Mouse (Mus musculus): ENCODE results near the gene Ankrd11. TPM values are rescaled to one million over a fixed set of nuclear protein-coding genes. Genes with fewer than 3 reads are reported as not detected.

Ankrd11 gene
- polyA plus RNA-seq, 1 experiment from 2014 or later: 39.6 TPM

DNA sequence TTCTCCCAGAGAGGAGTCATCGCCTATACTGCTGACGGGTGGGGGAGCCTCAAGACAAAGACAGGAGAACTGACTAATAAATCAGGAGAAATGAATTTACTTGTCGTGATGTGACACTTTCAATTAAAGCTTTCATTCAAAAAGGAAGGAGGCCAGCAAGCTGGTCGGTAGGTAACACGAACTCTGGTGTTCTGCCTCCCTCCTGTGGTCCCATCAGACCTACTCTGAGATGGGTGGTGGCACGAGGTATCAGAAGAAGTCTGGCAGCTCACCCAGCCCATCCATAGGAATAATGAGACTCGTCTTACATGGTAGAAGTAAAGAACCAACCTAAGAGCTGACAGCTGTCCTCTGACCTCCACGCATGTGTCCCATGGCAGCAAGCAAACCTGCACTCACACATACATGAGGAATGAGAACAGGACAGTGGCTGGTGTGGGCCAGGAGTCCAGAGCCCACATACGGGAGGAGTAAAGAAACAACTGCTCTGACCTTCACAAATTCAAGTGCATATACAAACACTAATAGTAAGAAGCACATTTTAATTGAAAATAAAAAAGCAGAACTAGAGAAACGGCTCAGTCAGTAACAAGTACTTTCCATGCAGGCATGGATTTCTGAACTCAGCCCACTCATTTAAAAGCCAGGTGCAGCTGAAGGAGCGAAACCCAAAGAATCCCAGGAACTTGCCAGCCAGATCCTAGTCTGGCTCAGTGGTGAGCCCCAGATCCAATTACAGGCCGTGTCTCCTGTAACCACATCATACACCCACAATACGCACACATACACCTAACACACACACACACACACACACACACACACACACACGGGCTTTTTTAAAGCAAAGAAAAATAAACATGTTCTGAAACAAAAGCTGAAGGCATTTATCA is 37.8 kb downstream of the Ankrd11 start:
- ATAC-seq (replicated peaks; ENCODE audit: insufficient number of reproducible peaks, insufficient read depth, low FRiP score, low read depth): no peak
- Histone ChIP-seq H3K27ac (peak overlapping the region; percentile 18), H3K36me3 (no peaks in the 10 kb centered on the region), H3K9ac (no peak overlapping the region), H3K4me1 (replicated peaks) (peaks cover 52% of the 10 kb centered on the region), H3K4me3 (no peak overlapping the region), H3K9me3 (replicated peaks) (no peaks in the 10 kb centered on the region), H3K27me3 (no peaks in the 10 kb centered on the region), H3K4me2 (no peak overlapping the region)
- 57% methylated on average over 14 of the region's 14 CpGs for WGBS

DNA sequence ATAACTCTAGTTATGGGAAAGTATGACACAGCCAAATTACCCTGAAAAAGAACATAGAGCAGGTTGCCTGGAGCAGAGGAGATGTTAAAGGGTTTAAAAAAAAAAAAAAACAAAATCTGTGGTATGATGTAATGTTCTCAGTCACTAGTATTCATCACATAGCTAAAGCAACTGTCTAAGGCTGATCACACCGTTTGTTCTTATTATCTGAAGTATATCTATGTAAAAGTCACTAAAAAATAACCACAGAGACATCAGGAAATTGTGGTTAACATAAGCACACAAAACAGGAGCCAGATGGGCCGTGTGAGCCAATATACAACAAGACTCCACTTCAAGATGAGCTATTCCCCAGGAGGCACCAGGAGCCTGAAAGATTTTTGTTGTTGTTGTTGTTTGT is 41.8 kb downstream of the Ankrd11 start:
- no peak overlapping the region for H3K4me3 ChIP-seq
- 62% methylated on average over 2 of the region's 2 CpGs for WGBS
- no peak for ATAC-seq (replicated peaks; ENCODE audit: insufficient number of reproducible peaks, insufficient read depth, low FRiP score, low read depth)
- H3K9me3 ChIP-seq (replicated peaks): no peaks in the 10 kb centered on the region
- no peaks in the 10 kb centered on the region for H3K27me3 ChIP-seq
- peaks cover 44% of the 10 kb centered on the region for H3K4me1 ChIP-seq (replicated peaks)
- H3K9ac ChIP-seq: no peak overlapping the region
- H3K36me3 ChIP-seq: no peaks in the 10 kb centered on the region
- no peak overlapping the region for H3K27ac ChIP-seq
- H3K4me2 ChIP-seq: no peak overlapping the region

DNA sequence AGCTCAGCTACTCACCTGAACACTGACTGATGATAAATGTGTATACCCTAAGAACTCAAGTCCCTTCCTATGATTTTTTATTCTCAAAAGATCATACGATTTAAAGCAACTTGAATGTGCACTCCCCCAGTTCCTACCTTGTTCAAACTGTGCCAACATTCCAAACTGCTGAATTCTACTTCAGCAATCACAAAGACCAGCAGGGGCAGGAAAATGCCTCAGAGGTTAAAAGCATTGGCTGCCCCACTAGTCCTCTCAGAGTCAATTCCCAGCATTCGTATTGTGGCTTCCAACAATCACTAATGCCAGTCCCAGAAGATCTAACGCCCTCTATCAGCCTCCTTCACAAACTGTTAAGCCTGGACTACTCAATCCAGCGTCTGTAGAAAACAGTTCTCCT is 44.1 kb downstream of the Ankrd11 start:
- H3K4me1 ChIP-seq (replicated peaks): peaks cover 41% of the 10 kb centered on the region
- H3K27ac ChIP-seq: peak overlapping the region; percentile 35; the same call in 1 of the 2 replicates
- H3K36me3 ChIP-seq: no peaks in the 10 kb centered on the region
- no peak overlapping the region for H3K9ac ChIP-seq
- 45% methylated on average over 4 of the region's 4 CpGs for WGBS
- no peaks in the 10 kb centered on the region for H3K9me3 ChIP-seq (replicated peaks)
- no peak for ATAC-seq (replicated peaks; ENCODE audit: insufficient number of reproducible peaks, insufficient read depth, low FRiP score, low read depth)
- H3K4me2 ChIP-seq: no peak overlapping the region
- H3K27me3 ChIP-seq: no peaks in the 10 kb centered on the region
- no peak overlapping the region for H3K4me3 ChIP-seq

DNA sequence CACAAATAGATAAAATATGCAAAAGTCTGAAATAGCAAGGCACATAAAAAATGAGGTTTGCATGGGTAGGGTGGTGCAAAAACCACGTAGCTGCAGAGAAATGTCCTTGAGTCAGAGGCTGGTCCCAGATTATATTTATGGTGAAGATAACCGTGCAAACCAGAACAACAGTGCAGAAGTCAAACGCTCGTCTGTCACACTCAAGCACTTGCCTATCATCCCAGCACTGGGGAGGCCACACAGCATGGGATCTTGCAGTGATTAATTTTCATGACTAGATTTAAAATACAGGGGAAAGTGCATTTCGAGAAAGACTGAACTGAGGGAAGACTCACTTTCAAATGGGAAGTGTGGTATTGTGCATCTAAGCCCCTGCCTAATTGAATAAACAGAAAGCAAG is 48.3 kb downstream of the Ankrd11 start:
- 41% methylated on average over 5 of the region's 5 CpGs for WGBS
- no peaks in the 10 kb centered on the region for H3K36me3 ChIP-seq

DNA sequence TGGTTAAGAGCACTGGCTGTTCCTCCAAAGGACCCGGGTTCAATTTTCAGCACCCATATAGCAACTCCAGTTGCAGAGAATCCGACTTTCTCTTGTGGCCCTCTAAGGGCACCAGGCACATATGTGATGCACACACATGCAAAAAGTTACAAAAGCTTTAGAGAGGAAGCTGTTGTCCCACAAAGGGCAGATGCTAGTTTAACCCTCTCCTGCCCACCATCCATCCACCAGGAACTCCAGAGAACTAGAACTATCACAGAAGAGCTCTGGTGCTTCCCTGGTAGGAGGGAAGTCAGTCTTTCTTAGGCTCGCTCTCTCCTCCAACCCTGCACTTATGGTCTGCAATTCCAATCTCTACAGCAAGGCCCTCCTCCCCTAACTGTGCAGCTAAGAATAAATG is 49.0 kb downstream of the Ankrd11 start:
- no peak overlapping the region for H3K27ac ChIP-seq
- WGBS: 79% methylated on average over 3 of the region's 3 CpGs
- no peak for ATAC-seq (replicated peaks; ENCODE audit: insufficient number of reproducible peaks, insufficient read depth, low FRiP score, low read depth)

More for the DNA sequence above, 48.3 kb downstream of the Ankrd11 start:
- Histone ChIP-seq H3K4me2 (no peak overlapping the region), H3K9ac (no peak overlapping the region), H3K4me1 (replicated peaks) (peaks cover 61% of the 10 kb centered on the region), H3K4me3 (no peak overlapping the region), H3K27me3 (no peaks in the 10 kb centered on the region), H3K9me3 (replicated peaks) (no peaks in the 10 kb centered on the region), H3K27ac (no peak overlapping the region)
- no peak for ATAC-seq (replicated peaks; ENCODE audit: insufficient number of reproducible peaks, insufficient read depth, low FRiP score, low read depth)

DNA sequence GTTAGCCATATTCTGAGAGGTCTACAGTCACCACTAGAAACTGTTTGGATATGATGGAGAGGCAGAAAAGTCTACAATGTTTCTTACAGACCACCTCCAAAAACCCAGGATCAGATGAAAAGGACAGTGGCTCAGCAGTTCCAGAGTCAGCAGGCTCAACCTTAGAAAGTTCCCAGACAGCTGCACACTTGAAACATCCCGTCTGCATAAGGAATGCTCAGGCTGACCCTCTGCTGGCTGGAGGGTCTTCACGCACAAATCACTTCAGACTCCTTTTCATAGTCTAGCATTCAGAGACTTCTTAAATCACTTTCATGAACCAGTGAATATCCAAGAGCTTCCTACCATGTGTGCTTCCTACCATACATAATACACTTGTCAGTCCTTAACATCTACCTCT is 49.8 kb downstream of the Ankrd11 start:
- no peak overlapping the region for H3K27ac ChIP-seq
- H3K4me1 ChIP-seq (replicated peaks): peaks cover 55% of the 10 kb centered on the region
- ATAC-seq (replicated peaks; ENCODE audit: insufficient number of reproducible peaks, insufficient read depth, low FRiP score, low read depth): no peak
- H3K9me3 ChIP-seq (replicated peaks): no peaks in the 10 kb centered on the region
- no peak overlapping the region for H3K4me3 ChIP-seq
- 53% methylated on average over 2 of the region's 2 CpGs for WGBS
- no peak overlapping the region for H3K9ac ChIP-seq
- H3K4me2 ChIP-seq: no peak overlapping the region
- H3K27me3 ChIP-seq: no peaks in the 10 kb centered on the region
- no peaks in the 10 kb centered on the region for H3K36me3 ChIP-seq

More for the DNA sequence above, 49.0 kb downstream of the Ankrd11 start:
- H3K4me2 ChIP-seq: no peak overlapping the region
- H3K27me3 ChIP-seq: no peaks in the 10 kb centered on the region
- H3K9ac ChIP-seq: no peak overlapping the region
- no peak overlapping the region for H3K4me3 ChIP-seq
- no peaks in the 10 kb centered on the region for H3K36me3 ChIP-seq
- H3K4me1 ChIP-seq (replicated peaks): peaks cover 55% of the 10 kb centered on the region
- no peaks in the 10 kb centered on the region for H3K9me3 ChIP-seq (replicated peaks)

DNA sequence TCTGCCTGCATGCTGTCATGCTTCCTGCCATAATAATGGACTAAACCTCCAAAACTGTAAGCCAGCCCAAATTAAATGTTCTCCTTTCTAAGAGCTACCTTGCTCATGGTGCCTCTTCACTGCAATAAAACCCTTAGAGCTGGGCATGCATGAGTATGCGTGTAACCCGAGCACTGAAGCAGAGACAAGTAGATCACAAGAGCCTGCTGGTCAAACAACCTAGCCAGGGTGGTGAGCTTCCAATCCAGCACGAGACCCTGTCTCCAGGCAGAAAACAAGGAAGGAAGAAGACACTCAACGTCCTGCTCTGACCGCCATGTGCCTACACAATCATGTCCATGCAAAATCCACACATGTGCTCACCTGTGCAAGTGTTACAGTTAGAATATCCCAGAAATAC is 50.7 kb downstream of the Ankrd11 start:
- no peak overlapping the region for H3K27ac ChIP-seq
- no peaks in the 10 kb centered on the region for H3K27me3 ChIP-seq
- 83% methylated on average over 5 of the region's 5 CpGs for WGBS
- no peaks in the 10 kb centered on the region for H3K9me3 ChIP-seq (replicated peaks)
- H3K4me1 ChIP-seq (replicated peaks): peaks cover 55% of the 10 kb centered on the region
- H3K4me3 ChIP-seq: no peak overlapping the region
- H3K4me2 ChIP-seq: no peak overlapping the region
- H3K9ac ChIP-seq: no peak overlapping the region
- ATAC-seq (replicated peaks; ENCODE audit: insufficient number of reproducible peaks, insufficient read depth, low FRiP score, low read depth): no peak
- no peaks in the 10 kb centered on the region for H3K36me3 ChIP-seq

DNA sequence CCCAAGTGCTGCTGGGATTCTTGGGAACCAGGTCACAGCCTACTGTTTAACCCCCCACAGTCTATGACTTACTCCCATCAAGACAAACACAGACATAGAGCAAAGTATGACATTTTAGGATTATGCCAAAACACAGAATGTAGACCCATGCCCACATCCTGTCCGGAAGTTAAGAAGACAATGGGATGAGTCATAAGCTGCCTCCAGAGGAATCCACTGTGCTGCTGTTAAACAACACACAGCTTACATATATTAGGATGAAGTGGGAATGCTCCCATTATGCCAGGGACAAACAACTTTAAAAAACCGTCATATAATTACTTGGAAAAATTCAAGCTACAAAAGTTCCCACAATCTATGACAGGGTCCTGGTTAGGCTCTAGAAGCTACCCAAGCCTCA is 52.1 kb downstream of the Ankrd11 start:
- H3K9me3 ChIP-seq (replicated peaks): no peaks in the 10 kb centered on the region
- no peak overlapping the region for H3K27ac ChIP-seq
- 78% methylated on average over 2 of the region's 2 CpGs for WGBS
- H3K9ac ChIP-seq: no peak overlapping the region
- H3K4me3 ChIP-seq: no peak overlapping the region
- no peak for ATAC-seq (replicated peaks; ENCODE audit: insufficient number of reproducible peaks, insufficient read depth, low FRiP score, low read depth)
- peaks cover 63% of the 10 kb centered on the region for H3K4me1 ChIP-seq (replicated peaks)
- H3K4me2 ChIP-seq: no peak overlapping the region
- no peaks in the 10 kb centered on the region for H3K36me3 ChIP-seq
- H3K27me3 ChIP-seq: no peaks in the 10 kb centered on the region

DNA sequence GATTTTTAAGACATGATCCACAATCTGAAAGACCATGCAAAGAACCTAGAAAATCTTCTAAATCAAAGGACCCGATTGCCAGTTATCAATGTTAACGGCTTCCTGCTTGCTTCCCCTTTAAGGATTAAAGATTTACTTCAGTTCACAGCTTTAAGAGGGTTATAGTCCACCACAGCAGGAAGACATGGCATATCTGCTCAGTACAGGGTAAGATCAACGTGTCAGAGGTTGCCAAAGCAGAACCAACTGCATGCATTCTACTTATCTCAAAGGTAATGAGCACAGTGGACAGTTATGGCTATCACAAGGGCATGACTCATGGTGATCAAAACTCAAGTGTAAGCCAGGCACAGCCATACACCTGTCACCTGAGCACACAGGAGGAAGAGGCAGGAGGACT is 53.1 kb downstream of the Ankrd11 start:
- Histone ChIP-seq H3K4me3 (no peak overlapping the region), H3K27me3 (no peaks in the 10 kb centered on the region), H3K27ac (no peak overlapping the region), H3K36me3 (no peaks in the 10 kb centered on the region), H3K9me3 (replicated peaks) (no peaks in the 10 kb centered on the region), H3K4me2 (no peak overlapping the region), H3K4me1 (replicated peaks) (peaks cover 53% of the 10 kb centered on the region), H3K9ac (no peak overlapping the region)
- ATAC-seq (replicated peaks; ENCODE audit: insufficient number of reproducible peaks, insufficient read depth, low FRiP score, low read depth): no peak
- 65% methylated on average over 3 of the region's 3 CpGs for WGBS

DNA sequence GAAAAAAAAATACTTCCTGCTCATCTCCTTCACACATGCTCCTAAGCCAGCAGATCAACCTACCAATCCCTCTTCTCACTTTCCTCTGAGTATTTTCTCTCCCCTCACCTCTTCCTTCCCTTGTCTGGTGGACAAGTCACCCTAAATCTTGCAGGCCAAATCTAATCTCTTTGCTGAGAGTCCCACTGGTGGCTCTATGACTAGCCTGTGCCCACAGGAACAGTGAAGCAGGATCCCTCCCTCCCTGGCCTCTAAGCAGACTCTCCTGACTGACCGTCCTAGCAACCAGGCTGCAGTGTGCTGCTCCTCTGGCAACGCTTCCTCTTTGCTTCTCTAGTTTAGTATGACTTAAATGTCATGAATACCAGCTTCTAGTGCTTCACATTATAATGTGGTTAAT is 54.8 kb downstream of the Ankrd11 start:
- no peak overlapping the region for H3K4me2 ChIP-seq
- H3K27me3 ChIP-seq: no peaks in the 10 kb centered on the region
- H3K27ac ChIP-seq: no peak overlapping the region
- no peak overlapping the region for H3K9ac ChIP-seq
- H3K36me3 ChIP-seq: no peaks in the 10 kb centered on the region
- peaks cover 40% of the 10 kb centered on the region for H3K4me1 ChIP-seq (replicated peaks)
- no peaks in the 10 kb centered on the region for H3K9me3 ChIP-seq (replicated peaks)
- ATAC-seq (replicated peaks; ENCODE audit: insufficient number of reproducible peaks, insufficient read depth, low FRiP score, low read depth): no peak
- H3K4me3 ChIP-seq: no peak overlapping the region
- WGBS: 24% methylated on average over 2 of the region's 2 CpGs

DNA sequence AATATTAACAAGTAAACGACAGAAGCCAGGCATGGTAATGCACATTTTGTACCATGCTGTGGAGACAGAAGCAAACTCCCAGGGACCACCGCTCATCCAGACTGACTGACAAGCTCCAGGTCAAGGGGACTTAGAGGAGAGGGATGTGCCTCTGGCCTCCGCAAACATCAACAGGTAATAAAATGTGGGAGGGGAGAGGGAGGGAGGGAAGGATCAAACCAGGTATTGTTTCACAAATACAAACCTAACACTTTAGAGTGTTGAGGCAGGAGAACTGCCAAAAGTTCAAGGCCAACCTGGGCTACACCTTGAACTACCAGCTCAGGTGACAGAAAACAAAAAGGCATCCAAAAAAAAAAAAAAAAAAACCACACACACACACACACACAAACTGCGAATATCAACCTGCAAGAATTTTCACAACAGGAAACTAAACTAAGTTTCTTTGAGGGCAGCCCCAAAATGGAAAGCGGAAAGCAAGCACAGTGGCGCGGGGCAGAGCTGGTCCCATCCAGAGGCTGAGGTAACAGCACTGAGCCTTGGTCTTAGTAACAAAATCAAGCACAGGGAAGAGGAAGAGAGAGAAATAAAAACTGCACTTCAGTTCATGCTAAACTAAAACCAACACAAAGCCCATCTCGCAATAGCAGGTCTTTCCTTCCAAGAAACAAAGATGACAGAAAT is 55.4 kb downstream of the Ankrd11 start:
- no peaks in the 10 kb centered on the region for H3K9me3 ChIP-seq (replicated peaks)
- WGBS: 80% methylated on average over 8 of the region's 8 CpGs
- H3K4me1 ChIP-seq (replicated peaks): peaks cover 35% of the 10 kb centered on the region
- no peaks in the 10 kb centered on the region for H3K27me3 ChIP-seq
- ATAC-seq (replicated peaks; ENCODE audit: insufficient number of reproducible peaks, insufficient read depth, low FRiP score, low read depth): no peak
- H3K4me2 ChIP-seq: no peak overlapping the region
- H3K4me3 ChIP-seq: no peak overlapping the region
- H3K36me3 ChIP-seq: no peaks in the 10 kb centered on the region
- H3K9ac ChIP-seq: no peak overlapping the region
- no peak overlapping the region for H3K27ac ChIP-seq
